Mouse (Mus musculus): Measurements from ENCODE around the gene Sult3a2. TPM values are rescaled to one million over a fixed set of nuclear protein-coding genes. Genes with fewer than 3 reads are reported as not detected.

The Sult3a2 gene
- polyA plus RNA-seq, 1 experiment from 2014 or later, result not detected

DNA sequence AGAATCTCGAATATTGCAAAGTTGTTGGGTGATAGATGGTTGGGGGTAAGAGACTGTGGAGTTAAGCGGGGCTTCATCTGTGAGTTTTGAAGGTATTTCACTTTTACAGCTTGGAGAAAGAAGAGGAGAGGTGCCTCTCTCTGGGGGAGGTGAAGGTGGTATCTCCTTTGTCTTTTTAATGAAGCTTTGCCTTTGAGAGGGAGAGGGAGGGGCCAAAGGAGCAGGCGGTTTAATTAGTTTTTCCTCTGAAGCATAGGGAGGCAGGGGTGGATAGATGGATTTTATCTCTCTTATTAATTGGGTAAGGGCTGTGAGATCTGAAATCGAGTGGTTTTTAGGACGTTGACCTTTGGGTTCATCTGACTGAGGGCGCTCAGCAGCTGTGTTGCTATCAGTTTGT, 62.7 kb downstream of the Sult3a2 start:
- Histone ChIP-seq H3K4me3 (replicated peaks) (no peak overlapping the region), H3K27ac (no peak overlapping the region), H3K4me1 (no peaks in the 10 kb centered on the region), H3K9ac (no peak overlapping the region), H3K9me3 (no peaks in the 10 kb centered on the region), H3K36me3 (replicated peaks) (no peaks in the 10 kb centered on the region), H3K4me2 (no peak overlapping the region), H3K27me3 (no peaks in the 10 kb centered on the region)
- ATAC-seq (ENCODE audit: low FRiP score), result no peak
- WGBS, result 27% methylated on average over 6 of the region's 6 CpGs

DNA sequence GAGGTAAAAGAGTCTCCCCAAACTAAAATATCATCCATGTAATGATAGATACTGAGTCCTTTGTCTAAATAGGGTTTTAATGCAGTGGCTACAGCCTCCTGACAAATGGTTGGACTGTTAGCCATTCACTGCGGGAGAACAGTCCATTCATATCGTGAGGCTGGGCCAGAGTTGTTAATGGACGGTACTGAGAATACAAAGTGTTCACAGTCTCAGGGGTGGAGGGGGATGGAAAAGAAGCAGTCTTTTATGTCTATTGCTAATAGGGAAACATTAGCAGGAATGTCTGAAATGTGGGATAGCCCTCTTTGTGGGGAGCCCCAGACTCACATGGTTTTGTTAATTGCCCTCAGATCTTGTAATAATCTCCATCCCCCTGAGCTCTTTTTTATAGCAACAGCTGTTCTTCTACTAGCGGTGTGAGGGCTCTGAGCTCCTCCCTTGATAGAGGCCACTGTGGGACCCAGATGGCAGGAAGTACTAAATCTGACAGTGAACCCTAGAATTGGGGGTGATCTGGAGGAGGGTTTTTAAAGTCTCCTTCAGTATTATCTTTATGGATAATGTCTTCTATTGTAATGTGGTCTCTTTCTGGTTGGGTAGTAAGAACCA, 64.6 kb downstream of the Sult3a2 start:
- Histone ChIP-seq H3K4me2 (no peak overlapping the region), H3K36me3 (replicated peaks) (no peaks in the 10 kb centered on the region), H3K27me3 (no peaks in the 10 kb centered on the region), H3K4me1 (no peaks in the 10 kb centered on the region), H3K9me3 (no peaks in the 10 kb centered on the region), H3K4me3 (replicated peaks) (no peak overlapping the region), H3K27ac (no peak overlapping the region), H3K9ac (no peak overlapping the region)
- WGBS, result 49% methylated on average over 4 of the region's 4 CpGs
- peak; percentile 53; the same call in 1 of the 2 replicates for ATAC-seq (ENCODE audit: low FRiP score)

Other genes with a start within 250 kb of the Sult3a2 start
- 2.8 and 3.8 TPM in 2 replicates for gene Clvs2, start 161.9 kb downstream of the Sult3a2 start, polyA plus RNA-seq (2016; fragmentation: Nextera tagmentation; extraction: Ambion mirVana)
- gene Sult3a1, start 71.0 kb upstream of the Sult3a2 start, polyA plus RNA-seq (2016; fragmentation: Nextera tagmentation; extraction: Ambion mirVana), result not detected in 2 replicates
- 0.41 and 0.54 TPM in 2 replicates for gene Rsph4a, start 118.4 kb upstream of the Sult3a2 start, polyA plus RNA-seq (2016; fragmentation: Nextera tagmentation; extraction: Ambion mirVana)
- 27.2 and 29.7 TPM in 2 replicates for gene Zup1, start 164.6 kb upstream of the Sult3a2 start, polyA plus RNA-seq (2016; fragmentation: Nextera tagmentation; extraction: Ambion mirVana)
- 154 and 155 TPM in 2 replicates for gene Rwdd1, start 232.9 kb upstream of the Sult3a2 start, polyA plus RNA-seq (2016; fragmentation: Nextera tagmentation; extraction: Ambion mirVana)

All from forebrain, embryonic 12.5 days (tissue).